Mouse (Mus musculus) layer of hippocampus, postnatal 25 days (tissue): ENCODE measurements around the gene Aff1. TPM values are rescaled to one million over a fixed set of nuclear protein-coding genes. Genes with fewer than 3 reads are reported as not detected.

Experiments
- DNase-seq, 2 experiments: peaks; one replicate each; pipeline ENCODE4 v3.0.0; 2022; ENCODE audit warnings: mixed read lengths in 2 of 2, low spot score in 1 of 2; ENCODE audit errors: extremely low spot score in 1 of 2
- total RNA-seq, 2 experiments: library from RNA; stranded (reverse); gene quantifications; 2 replicates each; pipeline ENCODE4 v1.2.3; 2021

Gene Aff1
- total RNA-seq, 2 experiments from 2014 or later = 14.1 to 14.2 TPM

DNA sequence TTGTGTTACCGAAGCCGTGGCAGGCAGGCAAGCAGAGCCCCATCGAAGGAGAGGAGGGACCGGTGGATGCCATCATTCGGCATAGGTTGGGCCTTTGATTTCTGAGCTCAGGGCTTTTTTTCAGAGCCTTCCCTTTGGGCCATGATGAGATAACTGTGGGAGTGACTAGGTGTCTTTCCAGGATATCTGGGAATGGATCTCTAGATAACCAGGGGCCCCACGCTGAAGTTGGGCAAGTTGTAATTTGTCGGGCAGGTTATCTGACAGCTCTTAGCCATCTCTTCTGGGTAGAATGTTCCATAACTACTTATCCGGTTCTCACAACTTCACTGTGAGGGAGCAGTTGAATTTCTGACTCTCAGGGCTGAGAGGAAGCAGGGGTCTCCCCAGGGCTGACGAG lies 77.5 kb downstream of the Aff1 start:
- no peak for DNase-seq

DNA sequence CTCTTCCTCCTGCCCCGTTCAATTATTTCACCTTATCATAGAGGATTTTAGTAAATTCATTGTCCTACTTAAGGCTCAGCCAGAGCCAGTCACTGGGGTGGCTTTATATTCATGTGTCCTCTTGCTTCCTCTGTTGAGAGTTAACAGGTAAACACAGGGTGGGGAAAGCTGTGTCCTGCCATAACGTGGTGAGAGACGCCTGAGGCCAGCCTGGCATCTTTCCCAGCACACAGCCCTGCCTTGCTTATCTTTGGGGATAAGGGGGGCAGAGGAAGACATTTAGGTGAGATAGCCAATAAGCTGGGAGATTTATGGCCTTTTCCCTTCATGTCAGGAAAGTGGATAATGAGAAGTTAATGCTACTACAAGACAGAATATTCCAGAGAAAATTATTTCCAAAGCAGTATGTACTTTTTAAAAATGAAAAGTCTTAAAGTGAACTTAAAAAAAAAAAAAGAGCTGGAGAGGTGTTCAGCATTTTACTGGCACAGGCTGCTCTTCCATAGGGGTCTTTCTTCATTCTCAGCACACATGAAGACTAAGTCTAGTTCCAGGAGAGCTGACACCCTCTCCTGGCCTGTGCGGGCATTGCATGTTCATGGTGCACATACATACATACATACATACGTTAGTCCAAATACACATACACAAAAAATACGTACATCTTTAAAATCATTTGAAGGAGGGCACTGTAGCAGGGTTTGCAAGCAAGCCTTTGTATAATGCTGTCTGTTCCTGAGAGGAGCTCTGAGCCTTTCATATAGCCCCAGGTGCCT lies 78.5 kb downstream of the Aff1 start:
- DNase-seq = no peak

DNA sequence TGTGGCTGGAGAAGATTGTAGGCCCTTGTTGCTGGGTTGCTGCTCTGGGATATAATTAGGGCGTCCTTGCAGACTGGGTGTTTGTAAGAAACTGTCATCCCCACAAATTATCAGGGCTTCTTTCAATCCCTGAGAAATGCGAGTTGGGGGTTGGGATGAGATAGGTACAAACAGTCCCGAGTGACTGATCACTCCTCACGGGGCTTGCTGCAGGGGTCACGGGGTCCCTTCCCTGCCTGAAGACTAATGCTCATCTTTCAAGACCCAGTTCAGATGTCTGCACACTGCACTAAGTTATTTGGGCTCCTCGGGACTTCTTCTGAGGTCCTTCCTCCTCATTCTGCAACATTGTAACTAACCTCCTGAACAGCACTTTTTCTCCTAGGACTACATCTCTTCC lies 79.2 kb downstream of the Aff1 start:
- DNase-seq = no peak

- DNase-seq = no peak
These were observed 80.1 kb downstream of the Aff1 start for GRCm38 (mm10) chr5:103772252-103772651.

DNA sequence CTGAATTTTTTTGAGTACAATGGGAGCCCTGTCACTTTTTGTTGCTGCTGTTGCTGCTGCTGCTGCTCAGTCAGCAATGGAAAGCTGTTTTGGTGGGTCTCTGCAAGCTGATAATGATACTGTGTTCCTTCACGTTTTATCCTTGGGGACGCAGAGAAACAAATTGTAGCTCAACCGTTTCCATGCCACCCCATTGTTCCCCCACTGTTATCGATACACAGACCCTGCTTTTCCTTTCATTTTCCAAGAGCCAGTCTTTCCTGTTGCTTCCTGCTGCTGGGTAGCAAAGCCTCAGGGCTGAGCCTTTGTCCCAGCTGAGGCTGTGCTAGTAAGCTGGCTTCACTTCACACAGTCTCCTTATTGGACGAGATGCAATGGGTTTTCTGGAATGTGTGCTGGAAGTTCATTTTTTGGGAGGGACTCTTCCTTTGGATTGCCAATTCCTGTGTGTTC lies 81.0 kb downstream of the Aff1 start:
- DNase-seq = no peak

- DNase-seq = no peak
These were observed 82.6 kb downstream of the Aff1 start for GRCm38 (mm10) chr5:103774703-103775333.

GRCm38 (mm10) chr5:103775429-103775828 lies 83.3 kb downstream of the Aff1 start:
- DNase-seq = no peak

- DNase-seq = no peak
These were observed 84.7 kb downstream of the Aff1 start for GRCm38 (mm10) chr5:103776842-103777241.

DNA sequence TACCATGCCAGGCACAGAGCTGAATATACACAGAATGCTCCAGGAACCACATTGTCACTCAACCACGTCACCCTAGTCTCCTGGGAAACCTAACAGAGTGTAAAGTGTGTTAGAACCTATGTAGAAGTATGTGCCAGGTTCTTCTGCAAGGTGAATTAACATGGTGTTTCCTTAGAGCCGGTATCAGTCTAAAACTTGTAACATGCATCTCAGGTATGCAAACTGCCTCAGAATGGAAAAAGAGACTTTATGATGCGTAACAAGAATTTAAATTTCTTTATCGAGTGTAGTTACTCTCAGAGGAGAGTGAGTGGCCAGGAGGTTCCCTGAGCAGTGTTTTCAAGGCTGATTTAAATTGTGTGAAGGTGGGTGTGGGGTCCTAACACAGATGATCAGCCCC lies 85.3 kb downstream of the Aff1 start:
- no peak for DNase-seq

DNA sequence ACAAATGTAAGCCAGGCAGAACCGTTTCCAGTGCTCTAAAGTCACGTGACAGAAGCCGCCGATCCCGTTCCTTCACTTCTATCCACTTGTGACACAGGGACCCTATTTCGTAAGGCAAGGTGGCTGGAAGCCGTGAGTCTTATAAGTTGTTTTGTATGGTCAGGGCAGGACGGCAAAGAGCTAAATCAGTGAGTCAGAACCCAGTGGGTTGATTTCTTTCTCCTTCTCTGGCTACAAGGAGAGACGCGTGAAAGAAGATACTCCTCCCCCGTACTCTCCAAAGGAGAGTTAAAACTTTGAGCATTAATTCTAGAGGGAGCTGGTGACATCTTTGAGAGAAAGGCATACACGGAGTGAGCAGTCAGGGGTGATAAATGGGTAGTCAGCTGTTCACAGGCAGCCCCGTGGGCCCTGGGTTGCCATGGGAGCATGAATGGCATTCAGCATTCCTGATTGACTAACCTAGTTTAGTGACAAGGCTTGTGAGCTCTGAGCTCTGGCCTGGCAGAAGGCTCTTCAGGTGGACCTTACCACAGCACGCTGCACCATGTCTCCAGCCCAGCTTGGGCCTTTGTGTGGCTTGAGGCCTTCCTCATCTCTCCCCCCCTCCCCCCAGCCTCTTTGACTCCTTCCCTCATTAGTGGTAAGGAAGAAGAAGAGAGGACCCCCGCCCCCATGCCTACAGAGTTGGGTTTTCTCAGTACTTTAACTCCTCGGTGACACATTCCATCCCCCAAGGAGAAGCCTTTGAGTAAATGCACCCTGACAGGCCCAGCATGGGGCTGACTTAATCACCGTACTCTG lies 86.3 kb downstream of the Aff1 start:
- DNase-seq = peak in 1 of 2 experiments; percentile 36

GRCm38 (mm10) chr5:103779836-103780235 lies 87.7 kb downstream of the Aff1 start:
- no peak for DNase-seq

DNA sequence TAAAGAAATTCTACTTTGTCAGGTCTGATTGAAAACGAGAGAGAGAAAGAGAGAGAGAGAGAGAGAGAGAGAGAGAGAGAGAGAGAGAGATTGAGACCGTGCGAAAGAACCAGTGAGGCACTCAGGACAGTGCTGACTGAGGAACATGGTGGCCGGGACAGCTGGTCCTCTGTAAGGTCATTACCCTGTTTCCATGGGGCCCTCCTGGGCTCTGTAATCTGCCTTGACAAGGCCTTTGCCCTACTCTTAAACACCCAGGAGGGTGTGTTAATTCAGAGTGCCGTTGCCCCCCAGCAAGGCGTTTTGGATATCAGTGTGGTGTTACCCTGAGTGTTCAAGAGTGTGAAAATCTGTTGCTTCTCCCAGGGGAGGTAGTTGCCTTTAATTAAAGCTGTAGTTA lies 88.1 kb downstream of the Aff1 start:
- DNase-seq = no peak

DNA sequence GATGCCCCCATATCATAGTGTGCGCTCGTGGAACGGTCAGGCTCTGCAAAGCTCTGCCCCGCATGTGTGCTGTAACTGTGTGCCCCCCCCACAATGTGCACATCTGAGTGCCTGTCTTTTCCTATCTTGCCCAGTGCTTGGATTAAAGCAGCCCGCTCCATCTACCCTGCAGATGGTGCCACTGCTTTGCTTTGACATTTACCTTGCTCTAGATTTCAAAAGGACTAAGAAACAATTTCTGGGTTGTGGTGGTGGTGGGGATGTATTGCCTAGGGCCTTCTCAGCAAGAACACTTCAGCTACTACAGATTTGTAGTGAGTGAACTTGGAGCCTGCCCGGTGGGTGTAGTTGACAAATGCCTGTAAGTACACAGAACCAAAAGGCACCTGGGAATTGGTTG lies 88.7 kb downstream of the Aff1 start:
- peak in 1 of 2 experiments; percentile 59 for DNase-seq

GRCm38 (mm10) chr5:103783086-103783668 lies 91.0 kb downstream of the Aff1 start:
- DNase-seq = no peak

DNA sequence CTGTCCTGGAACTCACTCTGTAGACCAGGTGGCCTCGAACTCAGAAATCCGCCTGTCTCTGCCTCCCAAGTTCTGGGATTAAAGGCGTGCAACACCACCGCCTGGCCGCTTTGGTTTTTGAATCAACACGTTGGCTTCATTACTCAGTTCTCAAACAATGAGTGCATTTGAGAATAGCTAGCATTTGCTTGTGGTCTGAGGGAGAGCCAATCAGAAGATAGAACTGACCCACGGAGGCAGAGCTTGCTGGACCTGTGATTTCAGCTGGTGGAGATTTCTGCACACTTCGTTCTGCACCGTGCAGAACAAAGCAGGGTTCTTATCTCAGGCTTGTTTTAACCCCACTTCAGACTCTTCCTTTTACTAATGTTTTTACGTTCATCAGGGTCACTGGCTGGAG lies 93.9 kb downstream of the Aff1 start:
- no peak for DNase-seq

DNA sequence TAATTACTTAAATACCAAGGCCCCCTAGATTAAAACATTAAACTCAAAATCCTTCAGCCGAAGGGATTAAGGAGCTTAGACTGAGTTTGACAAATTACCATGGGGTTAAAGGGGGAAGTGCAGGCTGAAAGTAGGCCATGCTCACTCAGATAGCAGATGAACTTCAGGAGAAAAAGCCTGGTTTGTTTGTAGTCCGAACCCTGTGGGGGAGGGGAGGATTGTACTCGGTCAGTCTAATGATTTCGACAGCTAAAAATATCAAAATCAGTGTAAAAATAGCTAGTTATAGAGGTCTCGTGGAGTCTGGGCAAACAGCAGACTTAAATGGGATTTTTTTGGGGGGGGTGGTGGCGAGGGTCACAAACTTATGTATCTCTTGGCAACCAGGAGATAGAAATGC lies 96.3 kb downstream of the Aff1 start:
- no peak for DNase-seq

DNA sequence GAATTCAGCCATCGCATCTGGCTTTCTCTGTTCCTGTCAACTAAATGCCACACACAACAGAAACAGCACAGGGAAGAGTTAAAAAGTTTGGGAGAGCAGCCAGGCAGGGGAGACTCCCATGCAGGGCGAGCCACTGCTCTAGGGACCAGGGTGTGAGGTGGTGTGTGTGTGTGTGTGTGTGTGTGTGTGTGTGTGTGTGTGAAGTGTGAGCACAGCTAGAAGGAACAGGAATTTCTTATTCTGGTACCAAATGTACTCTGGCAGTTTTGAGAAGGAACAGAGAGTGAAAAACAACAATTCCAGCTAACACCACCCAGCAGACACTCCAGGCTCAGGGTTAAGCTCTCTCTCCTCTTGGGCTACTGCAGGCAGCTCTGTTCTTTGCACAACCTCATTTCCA lies 96.8 kb downstream of the Aff1 start:
- DNase-seq = no peak

DNA sequence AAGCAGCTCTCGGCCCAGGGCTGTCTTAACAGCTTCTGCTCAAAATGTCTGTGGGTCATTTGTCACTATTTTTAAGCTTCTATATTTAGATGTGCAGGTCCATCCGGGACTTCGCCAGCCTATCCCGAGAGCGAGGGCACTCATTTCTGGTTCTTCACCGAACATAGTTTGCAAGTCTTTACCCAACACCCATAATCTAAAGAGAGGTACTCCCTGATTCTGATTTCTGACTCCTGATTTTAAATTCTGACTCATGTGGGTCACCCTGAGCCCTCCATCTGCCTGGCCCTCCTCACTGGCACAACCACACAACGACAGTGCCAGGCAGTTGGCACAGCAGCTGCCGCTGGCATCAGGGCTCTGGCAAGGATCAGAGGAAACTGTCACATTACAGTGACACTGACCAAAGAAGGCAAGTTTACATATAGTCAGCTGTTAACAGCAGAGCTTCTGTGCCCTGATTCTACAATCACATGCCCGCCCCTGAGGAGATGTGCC lies 97.5 kb downstream of the Aff1 start:
- peak; percentile 43 to 60 for DNase-seq

- no peak for DNase-seq
These were observed 99.6 kb downstream of the Aff1 start for GRCm38 (mm10) chr5:103791741-103792140.

DNA sequence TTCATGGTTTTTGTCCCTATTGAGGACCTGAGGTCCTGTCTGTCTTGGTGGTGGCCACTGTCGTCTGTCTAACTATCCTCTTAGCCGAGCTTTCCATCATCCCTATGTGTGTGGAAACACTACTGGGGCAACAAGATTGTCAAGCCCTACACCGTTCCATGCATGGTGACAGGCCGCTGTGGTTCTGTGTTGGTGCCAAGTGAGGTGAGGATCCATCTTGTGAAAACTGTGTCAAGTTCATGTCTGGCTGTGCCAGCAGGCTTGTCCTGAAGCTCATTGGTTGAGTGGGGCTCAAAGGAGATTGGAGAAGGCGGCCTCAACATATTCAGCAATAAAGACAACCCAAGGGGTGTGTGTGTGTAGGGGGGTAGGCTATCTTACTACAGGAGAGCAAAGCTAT lies 102.9 kb downstream of the Aff1 start:
- no peak for DNase-seq

GRCm38 (mm10) chr5:103796035-103796434 lies 103.9 kb downstream of the Aff1 start:
- no peak for DNase-seq
